Mouse (Mus musculus): ENCODE data around the gene Grip1. TPM values are rescaled to one million over a fixed set of nuclear protein-coding genes. Genes with fewer than 3 reads are reported as not detected.

Gene Grip1
- total RNA-seq, 2 experiments from 2014 or later: 17.7 to 22.7 TPM

GRCm38 (mm10) chr10:120133697-120134096 is 680.1 kb downstream of the Grip1 start:
- intact Hi-C loops (cut with DNase I): no loop called here
- DNase-seq (ENCODE audit: low spot score in 2 of 2): no peak

- DNase-seq (ENCODE audit: low spot score in 2 of 2): no peak
- intact Hi-C loops (cut with DNase I): no loop called here
These were observed 682.5 kb downstream of the Grip1 start for GRCm38 (mm10) chr10:120136020-120136562.

Other genes starting within 250 kb of the Grip1 start
- gene Cand1, start 213.8 kb upstream of the Grip1 start, total RNA-seq (2021): 100 to 1,000 TPM; 147 TPM